Mouse (Mus musculus) frontal cortex, adult 2 months (tissue): ENCODE measurements around the gene Alpi. TPM values are rescaled to one million over a fixed set of nuclear protein-coding genes. Genes with fewer than 3 reads are reported as not detected.

Source experiments
- DNase-seq, 2 experiments: peaks; one replicate each; pipeline ENCODE4 v3.0.0; 2022; ENCODE audit warnings: low spot score in 1 of 2; ENCODE audit errors: extremely low spot score in 1 of 2
- polyA plus RNA-seq: library from polyadenylated mRNA; depleted of rRNA; stranded (reverse); fragments of >200 nt; gene quantifications from 2 replicates; pipeline ENCODE4 v1.2.3, GENCODE M21; 2012; rRNA removed

Gene Alpi
- 0.04 TPM in 1 of 2 replicates, not detected in the other for polyA plus RNA-seq

GRCm38 (mm10) chr1:87101411-87101810 is at the start of gene Alpi:
Gene Alpi (minus strand): TSS chr1:87101606.
- DNase-seq = no peak

GRCm38 (mm10) chr1:87149422-87149821 is 48.0 kb upstream of the Alpi start:
- DNase-seq = no peak

- no peak for DNase-seq
These were observed 41.7 kb upstream of the Alpi start for GRCm38 (mm10) chr1:87143141-87143540.

GRCm38 (mm10) chr1:87142456-87142855 is 41.0 kb upstream of the Alpi start:
- DNase-seq = peak in 1 of 2 experiments; percentile 5

- no peak for DNase-seq
These were observed 40.1 kb upstream of the Alpi start for GRCm38 (mm10) chr1:87141550-87141949.

GRCm38 (mm10) chr1:87131803-87132202 is 30.4 kb upstream of the Alpi start:
- no peak for DNase-seq

GRCm38 (mm10) chr1:87127206-87128030 is 26.0 kb upstream of the Alpi start:
- peak in 1 of 2 experiments; percentile 57 for DNase-seq

GRCm38 (mm10) chr1:87124673-87125072 is 23.3 kb upstream of the Alpi start, which contains the start of gene Akp3:
Gene Akp3 (plus strand): TSS chr1:87124973.
- DNase-seq = no peak

- no peak for DNase-seq
These were observed 13.4 kb upstream of the Alpi start for GRCm38 (mm10) chr1:87114784-87115183.

GRCm38 (mm10) chr1:87111719-87112354 is 10.4 kb upstream of the Alpi start:
- DNase-seq = peak in 1 of 2 experiments; percentile 25

GRCm38 (mm10) chr1:87108564-87108963 is 7.2 kb upstream of the Alpi start:
- no peak for DNase-seq

GRCm38 (mm10) chr1:87106536-87106935 is 5.1 kb upstream of the Alpi start:
- DNase-seq = no peak

- no peak for DNase-seq
These were observed 2.5 kb upstream of the Alpi start for GRCm38 (mm10) chr1:87103936-87104335.

GRCm38 (mm10) chr1:87102114-87102513 is 708 bp upstream of the Alpi start:
- no peak for DNase-seq

GRCm38 (mm10) chr1:87098358-87098975 is 2.9 kb downstream of the Alpi start:
- peak in 1 of 2 experiments; percentile 45 for DNase-seq

- no peak for DNase-seq
These were observed 5.8 kb downstream of the Alpi start for GRCm38 (mm10) chr1:87095642-87096041.

GRCm38 (mm10) chr1:87089828-87090227 is 11.6 kb downstream of the Alpi start, which contains the start of gene Alppl2:
Gene Alppl2 (minus strand): TSS chr1:87089928.
- DNase-seq = no peak

GRCm38 (mm10) chr1:87089251-87089650 is 12.2 kb downstream of the Alpi start:
- no peak for DNase-seq

GRCm38 (mm10) chr1:87086964-87087363 is 14.4 kb downstream of the Alpi start:
- DNase-seq = no peak

- no peak for DNase-seq
These were observed 15.2 kb downstream of the Alpi start for GRCm38 (mm10) chr1:87086196-87086595.

- DNase-seq = no peak
These were observed 27.6 kb downstream of the Alpi start for GRCm38 (mm10) chr1:87073776-87074175.
